Mouse (Mus musculus): ENCODE measurements at regions not wholly inside any gene's neighbourhood (a gene's known extent, or its start where the extent isn't known, plus 50 kb on each side); places are given as distances from the start of the nearest gene placed in this dataset.

- Histone ChIP-seq H3K36me3 (ENCODE audit: control insufficient read depth, insufficient read depth) (no peaks in the 10 kb centered on the region), H3K79me2 (ENCODE audit: control insufficient read depth, insufficient read depth) (no peaks in the 10 kb centered on the region), H3K4me3 (ENCODE audit: insufficient read depth, poor library complexity, severe bottlenecking) (no peak overlapping the region), H3ac (ENCODE audit: control insufficient read depth, insufficient read length, low read depth) (no peak overlapping the region), H3K27me3 (ENCODE audit: control insufficient read depth, insufficient read depth, insufficient read length) (peaks cover 47% of the 10 kb centered on the region), H3K79me3 (ENCODE audit: low read depth) (no peaks in the 10 kb centered on the region)
- TF ChIP-seq CEBPB (IDR thresholded peaks at IDR 0.05; ENCODE audit: low read depth) (no peak), MYOD1 (IDR thresholded peaks at IDR 0.05; ENCODE audit: control insufficient read depth, insufficient read length, low read depth) (no peak), MYOG (IDR thresholded peaks at IDR 0.05; ENCODE audit: control insufficient read depth, extremely low read depth, insufficient read length) (no peak)
These were observed 94.1 kb upstream of the Lemd2 start for GRCm38 (mm10) chr17:27298351-27298750.

GRCm38 (mm10) chr17:27296156-27296555, 91.9 kb upstream of the Lemd2 start:
- no peaks in the 10 kb centered on the region for H3K79me2 ChIP-seq (ENCODE audit: control insufficient read depth, insufficient read depth)
- no peak overlapping the region for H3ac ChIP-seq (ENCODE audit: control insufficient read depth, insufficient read length, low read depth)
- peaks cover 42% of the 10 kb centered on the region for H3K27me3 ChIP-seq (ENCODE audit: control insufficient read depth, insufficient read depth, insufficient read length)
- H3K79me3 ChIP-seq (ENCODE audit: low read depth) = no peaks in the 10 kb centered on the region
- H3K36me3 ChIP-seq (ENCODE audit: control insufficient read depth, insufficient read depth) = no peaks in the 10 kb centered on the region
- H3K4me3 ChIP-seq (ENCODE audit: insufficient read depth, poor library complexity, severe bottlenecking) = no peak overlapping the region
- TF ChIP-seq CEBPB (IDR thresholded peaks at IDR 0.05; ENCODE audit: low read depth) (no peak), MYOD1 (IDR thresholded peaks at IDR 0.05; ENCODE audit: control insufficient read depth, insufficient read length, low read depth) (no peak), USF1 (IDR thresholded peaks at IDR 0.05; ENCODE audit: low read depth) (no peak), MYOG (IDR thresholded peaks at IDR 0.05; ENCODE audit: control insufficient read depth, extremely low read depth, insufficient read length) (no peak), FOSL1 (IDR thresholded peaks at IDR 0.05; ENCODE audit: insufficient read depth, low read length, poor library complexity, severe bottlenecking) (no peak), MAX (IDR thresholded peaks at IDR 0.05) (no peak), CTCF (IDR thresholded peaks at IDR 0.05; ENCODE audit: control insufficient read depth, insufficient read depth, insufficient read length) (no peak)

DNA sequence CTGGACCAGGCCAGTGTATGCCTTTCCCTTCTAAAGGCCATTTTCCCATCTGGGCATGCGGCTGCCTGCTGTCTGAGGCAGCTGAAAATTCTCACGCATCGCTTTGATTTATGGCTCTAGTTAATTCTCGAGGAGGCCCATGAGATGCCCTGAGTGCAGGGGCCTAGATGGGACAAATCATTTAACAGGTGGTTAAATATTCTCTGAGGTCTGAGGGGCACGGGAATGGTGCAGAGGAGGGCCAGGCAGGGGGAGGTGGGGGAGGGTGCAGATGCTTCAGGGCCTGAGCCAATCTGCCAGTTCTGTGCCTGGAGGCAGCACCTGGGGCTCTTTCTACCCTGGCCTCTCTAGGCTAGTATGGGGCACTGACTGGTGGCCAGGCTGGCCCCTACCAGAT, 89.9 kb upstream of the Lemd2 start:
- Histone ChIP-seq H3K79me2 (ENCODE audit: control insufficient read depth, insufficient read depth) (no peaks in the 10 kb centered on the region), H3ac (ENCODE audit: control insufficient read depth, insufficient read length, low read depth) (no peak overlapping the region), H3K36me3 (ENCODE audit: control insufficient read depth, insufficient read depth) (no peaks in the 10 kb centered on the region), H3K79me3 (ENCODE audit: low read depth) (no peaks in the 10 kb centered on the region), H3K27me3 (ENCODE audit: control insufficient read depth, insufficient read depth, insufficient read length) (peaks cover 30% of the 10 kb centered on the region), H3K4me3 (ENCODE audit: insufficient read depth, poor library complexity, severe bottlenecking) (no peak overlapping the region)
- TF ChIP-seq FOSL1 (IDR thresholded peaks at IDR 0.05; ENCODE audit: insufficient read depth, low read length, poor library complexity, severe bottlenecking) = no peak
- TF ChIP-seq MAX (IDR thresholded peaks at IDR 0.05) = no peak
- TF ChIP-seq USF1 (IDR thresholded peaks at IDR 0.05; ENCODE audit: low read depth) = no peak
- no peak for TF ChIP-seq CEBPB (IDR thresholded peaks at IDR 0.05; ENCODE audit: low read depth)
- no peak for TF ChIP-seq MYOG (IDR thresholded peaks at IDR 0.05; ENCODE audit: control insufficient read depth, extremely low read depth, insufficient read length)
- no peak for TF ChIP-seq CTCF (IDR thresholded peaks at IDR 0.05; ENCODE audit: control insufficient read depth, insufficient read depth, insufficient read length)
- no peak for TF ChIP-seq MYOD1 (IDR thresholded peaks at IDR 0.05; ENCODE audit: control insufficient read depth, insufficient read length, low read depth)

GRCm38 (mm10) chr17:27293586-27294207, 89.4 kb upstream of the Lemd2 start:
- Histone ChIP-seq H3ac (ENCODE audit: control insufficient read depth, insufficient read length, low read depth) (no peak overlapping the region), H3K79me2 (ENCODE audit: control insufficient read depth, insufficient read depth) (no peaks in the 10 kb centered on the region), H3K27me3 (ENCODE audit: control insufficient read depth, insufficient read depth, insufficient read length) (peaks cover 24% of the 10 kb centered on the region), H3K36me3 (ENCODE audit: control insufficient read depth, insufficient read depth) (no peaks in the 10 kb centered on the region), H3K79me3 (ENCODE audit: low read depth) (no peaks in the 10 kb centered on the region), H3K4me3 (ENCODE audit: insufficient read depth, poor library complexity, severe bottlenecking) (no peak overlapping the region)
- no peak for TF ChIP-seq USF1 (IDR thresholded peaks at IDR 0.05; ENCODE audit: low read depth)
- no peak for TF ChIP-seq MYOD1 (IDR thresholded peaks at IDR 0.05; ENCODE audit: control insufficient read depth, insufficient read length, low read depth)
- no peak for TF ChIP-seq CTCF (IDR thresholded peaks at IDR 0.05; ENCODE audit: control insufficient read depth, insufficient read depth, insufficient read length)
- TF ChIP-seq FOSL1 (IDR thresholded peaks at IDR 0.05; ENCODE audit: insufficient read depth, low read length, poor library complexity, severe bottlenecking) = no peak
- no peak for TF ChIP-seq MAX (IDR thresholded peaks at IDR 0.05)
- no peak for TF ChIP-seq MYOG (IDR thresholded peaks at IDR 0.05; ENCODE audit: control insufficient read depth, extremely low read depth, insufficient read length)
- TF ChIP-seq CEBPB (IDR thresholded peaks at IDR 0.05; ENCODE audit: low read depth) = no peak

DNA sequence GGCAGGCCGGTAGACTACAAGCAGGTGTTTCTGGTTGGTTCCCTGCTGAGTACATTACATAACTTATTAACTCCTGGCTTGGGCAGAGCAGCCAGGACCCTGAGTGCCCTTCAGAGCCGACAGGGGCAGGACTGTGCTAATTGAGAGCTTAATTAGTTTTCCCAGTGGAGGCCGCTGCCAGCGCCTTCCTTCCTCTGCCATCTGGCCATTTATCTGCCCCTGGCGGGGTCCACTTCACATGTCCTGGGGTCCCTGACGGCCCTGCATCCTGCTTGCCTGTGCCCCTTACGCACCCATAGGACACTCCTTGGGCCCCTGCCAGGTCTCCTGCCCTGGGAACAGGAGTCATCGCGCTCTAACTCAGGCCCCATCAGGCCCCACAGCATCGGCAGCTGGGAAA, 87.4 kb upstream of the Lemd2 start:
- Histone ChIP-seq H3K27me3 (ENCODE audit: control insufficient read depth, insufficient read depth, insufficient read length) (peaks cover 13% of the 10 kb centered on the region), H3K4me3 (ENCODE audit: insufficient read depth, poor library complexity, severe bottlenecking) (no peak overlapping the region), H3K79me3 (ENCODE audit: low read depth) (no peaks in the 10 kb centered on the region), H3ac (ENCODE audit: control insufficient read depth, insufficient read length, low read depth) (no peak overlapping the region), H3K79me2 (ENCODE audit: control insufficient read depth, insufficient read depth) (no peaks in the 10 kb centered on the region), H3K36me3 (ENCODE audit: control insufficient read depth, insufficient read depth) (no peaks in the 10 kb centered on the region)
- TF ChIP-seq MAX (IDR thresholded peaks at IDR 0.05) (no peak), MYOD1 (IDR thresholded peaks at IDR 0.05; ENCODE audit: control insufficient read depth, insufficient read length, low read depth) (no peak)

DNA sequence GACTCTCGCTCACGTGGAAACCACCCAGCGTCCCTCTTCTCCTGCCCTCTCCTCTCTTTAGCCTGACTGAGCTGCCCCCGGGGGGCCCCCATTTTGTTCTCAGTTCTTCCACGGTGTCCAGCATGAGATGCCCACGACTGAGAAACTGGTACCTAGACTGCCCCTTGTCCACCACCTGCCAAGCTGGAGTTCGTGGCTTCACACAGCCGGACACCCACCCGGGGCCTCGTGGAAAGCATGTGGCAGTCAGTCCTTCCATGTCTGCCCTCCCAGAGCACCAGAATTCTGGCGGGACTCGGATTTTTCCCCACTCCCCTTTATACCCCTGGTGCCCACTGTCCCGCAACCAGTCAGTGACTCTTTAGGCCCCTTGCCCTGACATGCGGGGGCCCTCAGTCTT, 86.9 kb upstream of the Lemd2 start:
- Histone ChIP-seq H3K79me2 (ENCODE audit: control insufficient read depth, insufficient read depth) (no peaks in the 10 kb centered on the region), H3K4me3 (ENCODE audit: insufficient read depth, poor library complexity, severe bottlenecking) (no peak overlapping the region), H3ac (ENCODE audit: control insufficient read depth, insufficient read length, low read depth) (no peak overlapping the region), H3K79me3 (ENCODE audit: low read depth) (no peaks in the 10 kb centered on the region), H3K36me3 (ENCODE audit: control insufficient read depth, insufficient read depth) (no peaks in the 10 kb centered on the region), H3K27me3 (ENCODE audit: control insufficient read depth, insufficient read depth, insufficient read length) (peaks cover 12% of the 10 kb centered on the region)
- TF ChIP-seq MAX (IDR thresholded peaks at IDR 0.05) (no peak), CEBPB (IDR thresholded peaks at IDR 0.05; ENCODE audit: low read depth) (no peak), MYOD1 (IDR thresholded peaks at IDR 0.05; ENCODE audit: control insufficient read depth, insufficient read length, low read depth) (no peak), CTCF (IDR thresholded peaks at IDR 0.05; ENCODE audit: control insufficient read depth, insufficient read depth, insufficient read length) (no peak), USF1 (IDR thresholded peaks at IDR 0.05; ENCODE audit: low read depth) (no peak), MYOG (IDR thresholded peaks at IDR 0.05; ENCODE audit: control insufficient read depth, extremely low read depth, insufficient read length) (no peak), FOSL1 (IDR thresholded peaks at IDR 0.05; ENCODE audit: insufficient read depth, low read length, poor library complexity, severe bottlenecking) (no peak)
